Mouse (Mus musculus): ENCODE measurements around the gene Txlna.
A peak's percentile ranks its signal among the peaks of the same experiment; 100 is the strongest.

The Txlna gene

GRCm38 (mm10) chr4:129624281-129625028, 16.4 kb downstream of the Txlna start:
- peak; percentile 84 for DNase-seq

- DNase-seq: peak; percentile 58
Observed at GRCm38 (mm10) chr4:129623681-129624091, 17.2 kb downstream of the Txlna start, which contains the start of gene Ccdc28b. Gene Ccdc28b (minus strand): TSS chr4:129623947.

GRCm38 (mm10) chr4:129622803-129623535, 17.9 kb downstream of the Txlna start:
- no peak for DNase-seq

- no peak for DNase-seq
Observed at GRCm38 (mm10) chr4:129622120-129622802, 18.6 kb downstream of the Txlna start.

- no peak for DNase-seq
Observed at GRCm38 (mm10) chr4:129621283-129621841, 19.5 kb downstream of the Txlna start.

- no peak for DNase-seq
Observed at GRCm38 (mm10) chr4:129620419-129621282, 20.2 kb downstream of the Txlna start.

GRCm38 (mm10) chr4:129618786-129619691, 21.8 kb downstream of the Txlna start, which contains the start of gene Iqcc:
Gene Iqcc (minus strand): TSS chr4:129619099.
- DNase-seq: peak; percentile 95

- no peak for DNase-seq
Observed at GRCm38 (mm10) chr4:129618031-129618430, 22.8 kb downstream of the Txlna start.

GRCm38 (mm10) chr4:129617121-129617641, 23.7 kb downstream of the Txlna start:
- DNase-seq: no peak

GRCm38 (mm10) chr4:129616631-129617030, 24.2 kb downstream of the Txlna start:
- no peak for DNase-seq

GRCm38 (mm10) chr4:129615801-129616290, 25.0 kb downstream of the Txlna start:
- no peak for DNase-seq

GRCm38 (mm10) chr4:129614093-129614492, 26.8 kb downstream of the Txlna start, which contains the start of gene Dcdc2b:
Gene Dcdc2b (minus strand): TSS chr4:129614257.
- no peak for DNase-seq

GRCm38 (mm10) chr4:129610472-129610871, 30.4 kb downstream of the Txlna start:
- no peak for DNase-seq

GRCm38 (mm10) chr4:129610026-129610425, 30.8 kb downstream of the Txlna start:
- peak; percentile 84 for DNase-seq

GRCm38 (mm10) chr4:129609139-129609631, 31.7 kb downstream of the Txlna start:
- peak; percentile 53 for DNase-seq

- peak; percentile 87 for DNase-seq
Observed at GRCm38 (mm10) chr4:129608426-129609025, 32.3 kb downstream of the Txlna start.

GRCm38 (mm10) chr4:129600233-129601158, 40.4 kb downstream of the Txlna start, which contains the start of the genes Eif3i and Tmem234:
Gene Eif3i (minus strand): TSS chr4:129600648.
Gene Tmem234 (plus strand): TSS chr4:129600668.
- peak; percentile 85 for DNase-seq

GRCm38 (mm10) chr4:129588865-129589264, 52.0 kb downstream of the Txlna start:
- DNase-seq: no peak

Measured in thymus, postnatal 25 days (tissue).